Mouse (Mus musculus): Measurements from ENCODE around the gene Dtd2.

DNA sequence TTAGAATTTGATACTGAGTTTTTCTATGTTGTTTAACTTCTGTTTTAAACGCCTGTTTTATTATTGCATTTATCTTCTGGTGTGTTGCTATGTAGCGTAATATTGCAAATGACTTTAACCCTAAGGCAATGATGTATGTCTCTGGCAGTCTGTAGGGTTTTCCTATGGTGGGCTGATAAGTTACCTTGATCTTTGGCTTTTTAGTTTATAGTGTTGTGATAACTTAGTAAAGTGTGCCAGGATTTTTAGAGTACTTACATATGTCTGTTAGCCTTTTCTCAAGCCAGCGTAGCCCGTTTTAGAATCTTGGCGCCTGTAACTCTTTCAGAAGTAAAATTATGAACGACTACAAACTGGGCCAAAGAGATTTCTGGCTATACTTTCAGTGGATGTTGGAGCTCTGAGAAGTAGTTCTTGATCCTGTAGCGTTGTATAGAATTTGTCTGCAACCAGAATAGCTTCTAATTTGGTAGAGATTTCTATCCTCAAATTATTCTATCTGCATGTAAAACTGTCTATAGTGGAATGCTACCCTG is 8.3 kb upstream of the Dtd2 start:
- TF ChIP-seq TAL1 (IDR thresholded peaks at IDR 0.05; ENCODE audit: low read length) (no peak), GATA1 (IDR thresholded peaks at IDR 0.05; ENCODE audit: low read length) (no peak)
